Mouse (Mus musculus) liver, adult 2 months (tissue): ENCODE results near the gene Hacd4.

Source experiments
- CTCF ChIP-seq: fragments of 200-500 bp; IDR thresholded peaks from 2 replicates; pipeline ENCODE4 v1.5.1; 2011; ENCODE audit warnings: low read depth, low read length, control low read depth
- POLR2A ChIP-seq: fragments of 200-500 bp; IDR thresholded peaks from 2 replicates; pipeline ENCODE4 v1.6.1; 2011; ENCODE audit warnings: low read length, control low read depth; ENCODE audit not compliant: insufficient read depth; ENCODE audit errors: extremely low read depth

DNA sequence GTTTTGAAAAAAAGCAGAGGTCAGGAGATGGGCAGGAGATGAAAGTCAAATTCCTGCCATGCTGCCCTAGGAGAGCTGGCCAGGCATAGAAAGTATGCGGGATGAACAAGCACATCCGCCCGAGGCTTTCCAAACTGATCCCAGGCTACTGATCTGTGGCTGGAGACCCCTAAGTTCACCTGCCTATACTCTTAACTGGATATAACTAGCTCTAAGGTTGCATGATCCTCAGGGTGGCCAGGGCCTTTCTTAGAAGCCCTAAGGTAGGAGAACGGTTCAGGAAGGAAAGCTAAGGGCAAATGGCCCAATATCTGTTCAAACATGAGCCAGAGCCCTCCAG, 232 bp upstream of the Hacd4 start:
- TF ChIP-seq CTCF, result no peak
- no peak for TF ChIP-seq POLR2A
